Mouse (Mus musculus) megakaryocyte progenitor cell, adult 5-6 weeks (primary cell): ENCODE measurements around the gene M1ap. TPM values are rescaled to one million over a fixed set of nuclear protein-coding genes. Genes with fewer than 3 reads are reported as not detected.

ENCODE experiments used
- ATAC-seq: replicated peaks from 2 replicates; pipeline ENCODE4 v1.8.0; 2016; ENCODE audit warnings: mild to moderate bottlenecking, moderate TSS enrichment, inconsistent platforms; ENCODE audit not compliant: poor library complexity
- total RNA-seq, 2 experiments: library from RNA; stranded (forward) in 1 of 2; stranded (reverse) in 1 of 2; fragments of 157-497, 149-512 nt in 1 of 2; fragments of 200-1000 nt in 1 of 2; gene quantifications; 2 replicates each; pipeline versions ENCODE4 v1.2.3 to v1.2.4; 2015 to 2017

M1ap gene
- total RNA-seq, 2 experiments from 2014 or later = 5.1 to 8.0 TPM

DNA sequence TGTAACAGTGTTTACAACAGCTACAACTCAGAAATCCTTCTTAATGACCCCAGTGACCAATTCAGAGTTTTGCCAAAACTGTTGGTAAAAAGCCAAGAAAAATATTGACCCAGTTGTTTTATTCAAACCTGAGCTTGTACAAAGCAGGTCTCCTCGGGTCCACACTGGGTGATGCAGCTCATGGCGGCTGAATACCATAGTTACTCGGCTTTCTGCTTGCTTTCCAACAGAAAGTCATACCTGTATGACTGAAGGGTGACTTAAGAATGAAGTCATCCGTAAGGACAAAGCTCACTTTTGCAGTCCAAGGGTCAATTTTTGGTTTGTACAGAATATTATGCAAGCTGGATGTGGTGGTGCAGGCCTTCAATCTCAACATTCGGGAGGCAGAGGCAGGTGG lies 19.1 kb upstream of the M1ap start:
- ATAC-seq = no peak

GRCm38 (mm10) chr6:82934616-82935230 lies 12.0 kb upstream of the M1ap start:
- no peak for ATAC-seq

- peak; percentile 81 for ATAC-seq
These were observed 7.4 kb upstream of the M1ap start, which contains the start of gene Sema4f for GRCm38 (mm10) chr6:82939167-82939912. Gene Sema4f, minus strand, starts transcription at chr6:82939769.

GRCm38 (mm10) chr6:82940765-82941164 lies 5.9 kb upstream of the M1ap start:
- peak; percentile 64 for ATAC-seq

DNA sequence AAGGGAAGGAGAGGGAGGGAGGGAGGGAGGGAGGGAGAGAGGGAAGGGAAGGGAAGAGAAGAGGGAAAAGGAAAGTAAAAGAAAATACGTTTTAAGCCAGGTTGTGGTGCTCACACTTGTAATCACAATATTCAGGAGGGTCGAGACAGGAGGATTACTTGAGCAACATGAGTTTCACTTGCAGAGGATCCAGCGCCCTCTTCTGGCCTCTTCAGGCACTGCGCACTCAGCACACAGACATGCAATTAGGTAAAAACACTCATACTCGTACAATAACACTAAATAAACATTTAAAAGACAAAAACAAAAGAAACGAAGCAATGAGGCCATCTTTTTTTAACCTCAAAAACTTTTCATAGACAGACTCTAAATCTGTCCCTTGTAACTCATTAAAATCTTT lies 952 bp upstream of the M1ap start:
- no peak for ATAC-seq

DNA sequence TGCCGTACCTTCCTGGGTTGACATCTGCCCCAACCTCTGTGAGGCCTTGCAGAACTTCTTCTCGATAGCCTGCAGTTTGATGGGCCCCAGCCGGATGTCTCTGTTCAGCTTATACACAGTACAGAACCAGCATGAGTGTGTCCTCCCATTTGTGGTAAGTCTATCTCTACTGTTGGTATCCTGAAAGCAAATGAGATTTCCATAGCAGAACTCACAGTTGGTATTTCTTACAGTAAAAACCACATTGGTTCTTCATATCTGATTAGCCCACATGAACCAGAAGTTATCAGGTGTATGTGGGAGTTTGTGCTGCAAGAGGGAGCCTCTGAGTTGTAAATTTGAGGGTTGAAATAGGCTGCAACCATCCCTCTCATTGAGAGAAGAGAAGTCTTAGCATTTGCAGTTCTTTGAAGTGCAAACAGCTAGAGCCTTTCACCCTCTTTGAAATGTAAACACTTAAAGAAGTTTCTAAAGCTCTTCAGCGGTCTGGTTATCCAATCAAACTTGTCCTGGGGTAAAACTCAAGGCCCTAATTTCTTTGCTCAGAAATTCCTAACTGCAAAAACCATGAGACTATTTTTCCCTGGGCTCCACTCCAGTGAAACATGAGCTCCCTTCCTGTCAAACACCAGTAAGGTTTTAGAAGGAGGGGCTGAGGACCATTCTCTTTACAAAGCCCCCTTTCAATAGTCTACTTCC lies 10.0 kb downstream of the M1ap start:
- peak; percentile 58 for ATAC-seq

GRCm38 (mm10) chr6:82961664-82962063 lies 15.0 kb downstream of the M1ap start:
- ATAC-seq = no peak

GRCm38 (mm10) chr6:82969249-82970084 lies 22.8 kb downstream of the M1ap start:
- ATAC-seq = no peak

DNA sequence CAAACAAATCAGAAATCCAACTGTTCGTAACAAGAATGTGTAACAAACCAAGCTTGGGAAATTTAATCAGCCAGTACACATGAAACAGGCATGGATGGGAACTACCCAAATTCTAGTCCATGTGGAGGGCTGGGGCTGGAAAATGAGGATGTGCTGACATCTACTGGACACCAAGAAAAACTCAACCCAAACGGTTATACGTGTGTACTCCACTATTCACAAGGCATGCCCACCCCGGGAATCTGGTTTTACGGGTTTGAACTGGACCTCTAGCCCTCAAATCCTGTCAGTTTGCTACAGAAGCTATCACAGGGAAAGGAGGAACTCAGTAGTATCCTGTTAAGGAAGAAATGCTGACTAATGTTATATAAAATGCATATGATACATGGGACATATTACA lies 24.3 kb downstream of the M1ap start:
- ATAC-seq = peak; percentile 100

DNA sequence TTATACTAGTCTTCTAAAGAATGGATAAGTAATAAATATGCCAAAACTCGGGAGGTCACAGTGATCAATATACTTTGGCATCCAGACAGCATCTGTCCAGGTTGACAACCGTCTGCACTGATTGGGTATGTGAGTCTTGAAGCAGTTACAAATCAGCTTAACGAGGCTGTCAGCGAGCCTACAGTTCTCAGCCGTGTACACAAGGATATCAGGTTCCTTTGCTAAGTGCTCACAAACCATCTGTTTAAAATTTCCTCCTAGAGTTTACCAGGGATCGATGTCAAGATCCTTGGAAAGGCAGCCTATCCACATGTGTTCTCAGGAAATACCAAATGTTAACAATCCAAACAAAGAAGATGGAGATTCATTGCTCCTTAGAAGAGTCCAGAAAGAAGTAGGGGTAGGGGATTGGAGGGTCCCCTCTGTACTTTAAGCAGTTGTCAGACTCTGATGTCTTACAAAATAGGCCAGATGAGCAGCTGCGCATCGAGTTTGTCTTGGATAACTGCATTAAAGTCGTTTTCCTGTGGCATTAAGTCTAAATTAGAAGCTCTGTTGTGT lies 40.8 kb downstream of the M1ap start:
- ATAC-seq = no peak

- ATAC-seq = no peak
These were observed 47.0 kb downstream of the M1ap start for GRCm38 (mm10) chr6:82993696-82994095.

DNA sequence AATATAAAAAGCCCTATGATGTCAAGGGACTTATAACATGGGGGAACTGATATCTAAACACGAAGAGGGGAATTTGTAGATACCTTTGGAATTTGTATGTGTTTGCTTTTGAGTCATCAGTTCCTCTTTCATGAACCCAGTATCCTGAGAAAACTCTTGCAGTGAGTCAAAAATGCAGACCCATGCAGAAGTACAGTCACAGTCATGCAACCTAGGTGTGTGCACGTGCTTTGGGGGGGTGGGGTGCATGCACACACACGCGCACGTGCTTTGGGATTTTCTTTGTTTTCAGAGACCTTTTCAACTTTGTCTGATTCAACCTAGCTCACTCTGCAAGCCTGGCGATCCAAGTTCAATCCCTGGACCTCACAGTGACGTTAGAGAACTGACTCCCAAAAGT lies 47.7 kb downstream of the M1ap start:
- no peak for ATAC-seq

DNA sequence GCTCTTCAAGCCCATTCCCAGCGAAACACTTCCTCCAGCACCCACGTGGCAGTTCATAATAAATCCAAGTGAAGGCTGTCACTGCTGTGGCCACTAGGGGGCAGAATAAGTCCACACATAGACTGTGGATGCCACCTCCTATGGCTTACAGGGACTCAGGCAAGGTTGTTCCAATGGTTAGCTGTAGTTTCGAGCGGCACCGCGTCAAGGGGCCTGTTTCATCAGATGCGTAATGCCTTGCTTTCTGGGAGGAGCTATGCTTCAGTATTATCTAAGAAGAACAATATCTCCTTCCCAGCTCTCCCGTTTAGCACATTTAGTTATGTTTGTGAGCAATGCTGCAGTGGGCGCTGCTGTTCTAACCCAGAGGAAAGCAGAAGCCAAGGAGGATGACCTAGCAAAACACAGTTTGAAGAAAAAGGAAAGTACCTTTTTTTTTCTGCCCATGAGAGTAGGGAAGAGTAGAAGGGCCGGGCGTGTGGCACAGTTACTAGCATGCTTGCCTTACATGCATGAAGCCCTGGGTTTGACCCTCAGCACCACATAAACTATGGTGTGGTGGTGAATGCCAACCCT lies 50.1 kb downstream of the M1ap start:
- peak; percentile 93 for ATAC-seq

- peak; percentile 29 for ATAC-seq
These were observed 50.9 kb downstream of the M1ap start for GRCm38 (mm10) chr6:82997511-82998102.

DNA sequence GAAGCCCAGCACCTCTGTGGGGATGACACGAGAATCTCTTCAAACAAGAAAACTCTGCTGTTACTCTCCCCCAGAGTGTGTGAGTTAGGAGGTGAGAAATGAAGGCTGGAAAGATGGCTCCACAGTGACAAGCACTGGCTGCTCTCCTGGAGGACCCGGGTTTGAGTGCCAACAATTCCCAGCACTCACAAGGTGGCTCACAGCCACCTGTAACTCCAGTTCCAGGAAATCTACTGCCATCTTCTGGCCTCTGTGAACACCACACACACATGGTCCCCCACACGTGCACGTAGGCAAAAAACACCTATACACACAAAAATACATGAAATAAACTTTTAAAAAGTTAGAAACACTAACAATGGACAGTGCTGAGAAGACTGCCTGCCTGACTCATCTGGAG lies 51.6 kb downstream of the M1ap start:
- no peak for ATAC-seq

DNA sequence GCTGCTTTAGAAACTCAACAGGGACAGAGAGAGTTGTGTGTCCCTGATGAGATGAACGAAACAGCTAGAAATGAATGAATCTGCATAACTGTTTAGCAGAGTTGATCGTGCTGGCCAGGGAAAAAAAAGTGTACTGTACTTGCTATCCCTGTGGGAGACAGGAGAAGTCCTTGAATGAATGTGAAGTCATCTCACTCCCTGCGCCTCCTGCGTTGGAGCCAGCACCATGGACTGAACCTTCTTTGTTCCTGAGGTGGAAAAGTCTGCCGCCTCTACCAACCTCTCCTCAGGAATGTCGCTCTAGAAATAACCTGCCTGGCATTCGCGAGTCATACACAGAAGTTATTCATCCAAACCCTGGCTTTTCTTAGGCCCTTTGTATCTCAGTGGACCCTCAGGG lies 53.3 kb downstream of the M1ap start:
- no peak for ATAC-seq

DNA sequence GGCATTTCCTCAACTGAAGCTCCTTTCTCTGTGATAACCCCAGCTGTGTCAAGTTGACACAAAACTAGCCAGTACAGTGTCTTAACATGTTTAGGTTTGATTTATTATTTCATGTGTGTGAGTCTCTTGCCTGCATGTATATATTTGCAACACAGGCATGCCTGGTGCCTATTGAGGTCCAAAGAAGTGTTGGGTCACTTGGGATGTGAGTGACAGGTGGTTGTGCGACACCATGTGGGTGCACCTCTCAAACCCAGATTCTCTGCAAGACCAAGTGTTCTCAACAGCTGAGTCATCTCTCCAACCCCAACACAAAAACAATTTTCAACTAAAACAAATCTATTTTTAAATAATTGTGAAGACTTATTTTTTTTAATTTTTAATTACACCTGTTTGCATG lies 56.4 kb downstream of the M1ap start:
- ATAC-seq = no peak

DNA sequence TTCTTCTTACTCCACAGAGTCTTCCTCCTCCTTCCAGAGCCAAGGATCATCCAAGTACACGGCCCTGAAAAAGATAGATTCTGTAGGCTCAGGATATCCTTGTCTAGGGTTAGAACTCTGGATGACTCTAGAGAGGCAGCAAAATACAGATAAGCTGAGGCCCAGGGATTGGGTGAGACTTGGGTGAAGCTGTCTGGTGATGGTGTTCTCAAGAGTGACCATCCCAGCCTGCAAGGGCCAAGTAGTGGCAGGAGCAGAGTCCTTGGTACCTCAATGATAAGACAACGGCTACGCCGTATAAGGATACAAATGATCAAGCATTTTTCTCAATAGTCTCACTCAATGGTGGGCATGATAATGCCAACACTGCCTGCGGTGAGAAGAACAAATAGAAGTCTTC lies 57.1 kb downstream of the M1ap start:
- no peak for ATAC-seq

DNA sequence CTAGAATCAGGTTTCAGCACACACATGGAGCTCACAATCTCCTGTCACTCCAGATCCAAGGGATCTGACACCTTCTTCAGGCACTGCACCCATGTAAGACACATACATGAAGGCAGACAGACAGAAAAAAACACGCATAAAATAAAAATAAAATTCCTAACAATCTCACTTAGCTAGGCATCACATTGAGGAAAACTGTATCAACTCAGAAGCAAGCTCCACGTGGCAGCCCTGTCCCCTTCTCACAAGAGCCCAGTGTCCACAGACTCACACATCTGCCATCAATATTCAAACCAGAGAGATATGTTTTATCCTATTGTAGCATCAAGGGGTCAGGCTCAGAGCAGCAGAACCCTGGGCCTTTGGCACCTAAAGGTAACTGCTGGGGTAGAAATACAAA lies 57.6 kb downstream of the M1ap start:
- no peak for ATAC-seq

- peak; percentile 78 for ATAC-seq
These were observed 58.2 kb downstream of the M1ap start for GRCm38 (mm10) chr6:83004872-83005271.
